Mouse (Mus musculus) kidney, adult 2 months (tissue): ENCODE measurements around the gene Gria1. TPM values are rescaled to one million over a fixed set of nuclear protein-coding genes. Genes with fewer than 3 reads are reported as not detected.

Experiments
- DNase-seq: peaks from one replicate; pipeline ENCODE4 v3.0.0; 2021
- H3K27ac ChIP-seq: fragments of 200-500 bp; 2 replicates; pipeline ENCODE4 v1.5.1; 2012; ENCODE audit warnings: low read depth, low read length, control low read depth, inconsistent platforms; ENCODE audit not compliant: insufficient read depth
- H3K27me3 ChIP-seq: fragments of 200-500 bp; replicated peaks from 2 replicates; pipeline ENCODE4 v1.6.1; 2012; ENCODE audit warnings: mild to moderate bottlenecking, moderate library complexity, low read length, inconsistent platforms; ENCODE audit not compliant: control insufficient read depth, insufficient read depth
- H3K36me3 ChIP-seq: fragments of 200-500 bp; 2 replicates; pipeline ENCODE4 v1.6.1; 2012; ENCODE audit warnings: mild to moderate bottlenecking, moderate library complexity, low read length, inconsistent platforms; ENCODE audit not compliant: control insufficient read depth, insufficient read depth
- H3K4me1 ChIP-seq: fragments of 200-500 bp; 2 replicates; pipeline ENCODE4 v1.6.1; 2011; ENCODE audit warnings: low read length; ENCODE audit not compliant: control insufficient read depth, insufficient read depth
- H3K4me3 ChIP-seq: fragments of 200-500 bp; 2 replicates; pipeline ENCODE4 v1.5.1; 2011; ENCODE audit warnings: mild to moderate bottlenecking, low read depth, low read length, control low read depth; ENCODE audit not compliant: insufficient read depth
- CTCF ChIP-seq: fragments of 200-500 bp; conservative IDR thresholded peaks from 2 replicates; pipeline ENCODE4 v1.5.1; 2011; ENCODE audit warnings: low read depth, mild to moderate bottlenecking, control low read depth, low read length, moderate library complexity, mixed read lengths; ENCODE audit not compliant: insufficient read depth, insufficient read length
- POLR2A ChIP-seq: fragments of 200-500 bp; IDR thresholded peaks from one replicate; pipeline ENCODE4 v1.6.1; 2011; ENCODE audit warnings: low read depth, low read length, control low read depth
- WGBS: fragments of 180-500 bp; shearing (Covaris S2); methylation state at CpG from one replicate; pipeline ENCODE4 v1.1.7; 2018; 5-methylcytosine and 5-hydroxymethylcytosine counted together
- polyA plus RNA-seq: library from polyadenylated mRNA; depleted of rRNA; stranded (reverse); fragments of >200 nt; gene quantifications from 2 replicates; pipeline ENCODE4 v1.2.3, GENCODE M21; 2012

The Gria1 gene
- polyA plus RNA-seq, 1 experiment = 0.17 TPM

- TF ChIP-seq CTCF = no peak
- TF ChIP-seq POLR2A = no peak
- no peaks in the 10 kb centered on the region for H3K27me3 ChIP-seq
- H3K4me1 ChIP-seq = no peaks in the 10 kb centered on the region
- WGBS = 44% methylated on average over 6 of the region's 6 CpGs
- no peaks in the 10 kb centered on the region for H3K36me3 ChIP-seq
- H3K4me3 ChIP-seq = no peak overlapping the region
- no peak overlapping the region for H3K27ac ChIP-seq
- DNase-seq = peak; percentile 33
Observed at GRCm38 (mm10) chr11:57170058-57170457, 158.9 kb downstream of the Gria1 start.

GRCm38 (mm10) chr11:57174165-57174564 is 163.0 kb downstream of the Gria1 start:
- DNase-seq = no peak
- H3K4me1 ChIP-seq = no peaks in the 10 kb centered on the region
- no peak overlapping the region for H3K27ac ChIP-seq
- 43% methylated on average over 5 of the region's 5 CpGs for WGBS
- no peaks in the 10 kb centered on the region; the same call in 1 of the 2 replicates for H3K27me3 ChIP-seq
- TF ChIP-seq POLR2A (no peak), CTCF (no peak)
- no peaks in the 10 kb centered on the region for H3K36me3 ChIP-seq
- no peak overlapping the region for H3K4me3 ChIP-seq

GRCm38 (mm10) chr11:57176552-57176951 is 165.4 kb downstream of the Gria1 start:
- Histone ChIP-seq H3K4me3 (no peak overlapping the region), H3K27me3 (no peaks in the 10 kb centered on the region; the same call in 1 of the 2 replicates), H3K27ac (no peak overlapping the region), H3K4me1 (no peaks in the 10 kb centered on the region), H3K36me3 (no peaks in the 10 kb centered on the region)
- DNase-seq = no peak
- 0 out of 2 replicates have a peak, but pooled peaks have one; percentile 8 for TF ChIP-seq CTCF
- no peak for TF ChIP-seq POLR2A
- 25% methylated on average over 3 of the region's 3 CpGs for WGBS

- 91% methylated on average over 4 of the region's 4 CpGs for WGBS
- Histone ChIP-seq H3K27ac (no peak overlapping the region), H3K4me1 (no peaks in the 10 kb centered on the region), H3K27me3 (no peaks in the 10 kb centered on the region), H3K36me3 (no peaks in the 10 kb centered on the region), H3K4me3 (no peak overlapping the region)
- no peak for DNase-seq
- TF ChIP-seq CTCF = no peak
- TF ChIP-seq POLR2A = no peak
Observed at GRCm38 (mm10) chr11:57184216-57184615, 173.0 kb downstream of the Gria1 start.

GRCm38 (mm10) chr11:57185110-57185509 is 173.9 kb downstream of the Gria1 start:
- H3K27ac ChIP-seq = no peak overlapping the region
- no peak for DNase-seq
- no peaks in the 10 kb centered on the region for H3K36me3 ChIP-seq
- no peak overlapping the region for H3K4me3 ChIP-seq
- TF ChIP-seq CTCF (no peak), POLR2A (no peak)
- no peaks in the 10 kb centered on the region for H3K4me1 ChIP-seq
- no peaks in the 10 kb centered on the region for H3K27me3 ChIP-seq

- Histone ChIP-seq H3K36me3 (no peaks in the 10 kb centered on the region), H3K27ac (no peak overlapping the region), H3K4me1 (no peaks in the 10 kb centered on the region), H3K27me3 (no peaks in the 10 kb centered on the region), H3K4me3 (no peak overlapping the region)
- TF ChIP-seq CTCF (no peak), POLR2A (no peak)
- 86% methylated on average over 8 of the region's 8 CpGs for WGBS
- DNase-seq = no peak
Observed at GRCm38 (mm10) chr11:57189391-57189790, 178.2 kb downstream of the Gria1 start.

- no peak for DNase-seq
- Histone ChIP-seq H3K4me1 (no peaks in the 10 kb centered on the region), H3K27ac (no peak overlapping the region), H3K4me3 (no peak overlapping the region), H3K27me3 (no peaks in the 10 kb centered on the region), H3K36me3 (no peaks in the 10 kb centered on the region)
- 72% methylated on average over 5 of the region's 5 CpGs for WGBS
- TF ChIP-seq CTCF (no peak), POLR2A (no peak)
Observed at GRCm38 (mm10) chr11:57194746-57195145, 183.6 kb downstream of the Gria1 start.
